Mouse (Mus musculus): ENCODE results near the gene Sla2. TPM values are rescaled to one million over a fixed set of nuclear protein-coding genes. Genes with fewer than 3 reads are reported as not detected.

Gene Sla2
- polyA plus RNA-seq, 1 experiment from 2014 or later: 1.5 TPM

Other genes starting within 250 kb of the Sla2 start
- 43.0 and 56.1 TPM in 2 replicates for gene Myl9, start 111.8 kb downstream of the Sla2 start, polyA plus RNA-seq (2015; fragmentation: Nextera tagmentation; extraction: Ambion mirVana)
- 5.1 and 5.4 TPM in 2 replicates for gene Tgif2, start 47.2 kb downstream of the Sla2 start, polyA plus RNA-seq (2015; fragmentation: Nextera tagmentation; extraction: Ambion mirVana)
- 2.1 and 2.6 TPM in 2 replicates for gene 4930518I15Rik, start 29.2 kb downstream of the Sla2 start, polyA plus RNA-seq (2015; fragmentation: Nextera tagmentation; extraction: Ambion mirVana)
- gene Rab5if, start 24.1 kb downstream of the Sla2 start, polyA plus RNA-seq (2015; fragmentation: Nextera tagmentation; extraction: Ambion mirVana): 112 and 117 TPM in 2 replicates
- gene Ndrg3, start 104.9 kb upstream of the Sla2 start, polyA plus RNA-seq (2015; fragmentation: Nextera tagmentation; extraction: Ambion mirVana): 30.8 and 32.6 TPM in 2 replicates
- 26.7 and 28.0 TPM in 2 replicates for gene Dsn1, start 120.0 kb upstream of the Sla2 start, polyA plus RNA-seq (2015; fragmentation: Nextera tagmentation; extraction: Ambion mirVana)
- 1.4 and 1.8 TPM in 2 replicates for gene Soga1, start 192.1 kb upstream of the Sla2 start, polyA plus RNA-seq (2015; fragmentation: Nextera tagmentation; extraction: Ambion mirVana)
- not detected in 2 replicates for gene Tldc2, start 199.9 kb upstream of the Sla2 start, polyA plus RNA-seq (2015; fragmentation: Nextera tagmentation; extraction: Ambion mirVana)
- 14.9 and 16.3 TPM in 2 replicates for gene Samhd1, start 248.1 kb upstream of the Sla2 start, polyA plus RNA-seq (2015; fragmentation: Nextera tagmentation; extraction: Ambion mirVana)